In the genomic region with DNA sequence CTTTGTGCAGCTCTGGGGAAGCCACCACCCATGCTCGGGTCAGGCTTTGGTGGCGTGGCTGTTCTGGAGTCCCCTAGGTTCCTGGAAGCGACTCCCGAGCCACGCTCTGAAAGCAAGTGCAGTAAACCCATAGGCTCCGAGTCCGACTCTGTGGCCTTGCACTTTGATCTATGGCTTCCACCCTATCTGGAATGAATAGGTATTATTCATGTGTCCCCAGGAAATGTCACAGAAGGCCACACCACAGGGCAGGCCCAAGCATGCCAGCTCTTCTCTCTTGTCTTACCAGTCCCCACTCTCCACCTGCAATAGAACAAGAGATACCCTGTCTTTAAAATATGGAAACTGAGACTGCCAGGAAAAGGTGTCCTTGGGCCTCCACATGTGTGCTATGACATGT, we compare ENCODE assay signal across 23 mouse cellular contexts. TPM values are rescaled to one million over a fixed set of nuclear protein-coding genes. Genes with fewer than 3 reads are reported as not detected.
A peak's percentile ranks its signal among the peaks of the same experiment; 100 is the strongest.
DNase-seq lines count a peak whose midpoint lies in the region; ATAC-seq and TF ChIP-seq lines count a peak whose summit lies in the region.
"Had no signal": no experiment of that assay in that cellular context is flagged by ENCODE, and none has a peak within 500 bp of the region (broad histone marks: within the 10 kb centered on the region; RNA-seq: fewer than 3 reads in every experiment).

No protein-coding gene starts in this region.

- 82% methylated on average over 7 of the region's 7 CpGs for WGBS in forebrain, embryonic 12.5 days
- 88% methylated on average over 7 of the region's 7 CpGs for WGBS in forebrain, embryonic 15.5 days
- WGBS in midbrain, embryonic 10.5 days, result 81% methylated on average over 7 of the region's 7 CpGs
- WGBS in midbrain, embryonic 16.5 days, result 79% methylated on average over 7 of the region's 7 CpGs
- WGBS in intestine, postnatal 0 days, result 41% methylated on average over 7 of the region's 7 CpGs

- H3K4me3 ChIP-seq in forebrain, embryonic 12.5 days (replicated peaks), result no peak overlapping the region
- H3K4me3 ChIP-seq in forebrain, embryonic 15.5 days, result no peak overlapping the region
- no peak overlapping the region for H3K4me3 ChIP-seq in midbrain, embryonic 10.5 days
- H3K4me3 ChIP-seq in midbrain, embryonic 16.5 days (ENCODE audit: low read depth, low read length), result no peak overlapping the region
- no peak overlapping the region for H3K4me3 ChIP-seq in intestine, postnatal 0 days (ENCODE audit: low read depth, low read length)
- H3K4me3 ChIP-seq: embryonic facial prominence, embryonic 12.5 days; forebrain, embryonic 13.5 days had no signal

- ATAC-seq in forebrain, embryonic 12.5 days (ENCODE audit: low FRiP score), result no peak
- ATAC-seq in forebrain, embryonic 15.5 days (replicated peaks), result no peak
- no peak for ATAC-seq in midbrain, embryonic 16.5 days
- peak; percentile 70 for ATAC-seq in intestine, postnatal 0 days
- ATAC-seq: forebrain, embryonic 13.5 days had no signal

- no peak overlapping the region for H3K9ac ChIP-seq in forebrain, embryonic 12.5 days
- H3K9ac ChIP-seq in forebrain, embryonic 15.5 days (replicated peaks), result no peak overlapping the region
- no peak overlapping the region for H3K9ac ChIP-seq in midbrain, embryonic 16.5 days (ENCODE audit: low read depth, low read length)
- H3K9ac ChIP-seq in intestine, postnatal 0 days (ENCODE audit: low read depth, low read length), result no peak overlapping the region
- H3K9ac ChIP-seq: embryonic facial prominence, embryonic 12.5 days; forebrain, embryonic 13.5 days had no signal

- H3K36me3 ChIP-seq in forebrain, embryonic 12.5 days (replicated peaks), result no peaks in the 10 kb centered on the region
- no peaks in the 10 kb centered on the region for H3K36me3 ChIP-seq in forebrain, embryonic 15.5 days
- no peaks in the 10 kb centered on the region for H3K36me3 ChIP-seq in midbrain, embryonic 10.5 days
- no peaks in the 10 kb centered on the region for H3K36me3 ChIP-seq in midbrain, embryonic 16.5 days (ENCODE audit: control insufficient read depth, insufficient read depth, low read length)
- H3K36me3 ChIP-seq in intestine, postnatal 0 days (ENCODE audit: control insufficient read depth, insufficient read depth), result no peaks in the 10 kb centered on the region
- H3K36me3 ChIP-seq: embryonic facial prominence, embryonic 12.5 days; G1E had no signal

- H3K4me2 ChIP-seq in forebrain, embryonic 12.5 days, result no peak overlapping the region
- H3K4me2 ChIP-seq in forebrain, embryonic 15.5 days (replicated peaks), result no peak overlapping the region
- no peak overlapping the region for H3K4me2 ChIP-seq in midbrain, embryonic 16.5 days (ENCODE audit: low read length)
- H3K4me2 ChIP-seq in intestine, postnatal 0 days (replicated peaks; ENCODE audit: low read depth), result no peak overlapping the region
- H3K4me2 ChIP-seq: embryonic facial prominence, embryonic 12.5 days; forebrain, embryonic 13.5 days had no signal

- peaks cover 41% of the 10 kb centered on the region for H3K27me3 ChIP-seq in forebrain, embryonic 12.5 days
- no peaks in the 10 kb centered on the region for H3K27me3 ChIP-seq in forebrain, embryonic 15.5 days
- H3K27me3 ChIP-seq in midbrain, embryonic 10.5 days (ENCODE audit: low read depth, poor library complexity, severe bottlenecking), result peaks cover 45% of the 10 kb centered on the region
- H3K27me3 ChIP-seq in midbrain, embryonic 16.5 days (ENCODE audit: control insufficient read depth, insufficient read depth, low read depth, low read length), result 0 out of 2 replicates have a peak, but pooled peaks cover 4% of the 10 kb centered on the region
- H3K27me3 ChIP-seq in intestine, postnatal 0 days (replicated peaks; ENCODE audit: control insufficient read depth, insufficient read depth, low read length), result no peaks in the 10 kb centered on the region; the same call in 1 of the 2 replicates

- no peaks in the 10 kb centered on the region for H3K9me3 ChIP-seq in forebrain, embryonic 12.5 days
- H3K9me3 ChIP-seq in forebrain, embryonic 15.5 days, result no peaks in the 10 kb centered on the region
- no peaks in the 10 kb centered on the region for H3K9me3 ChIP-seq in midbrain, embryonic 10.5 days (replicated peaks)
- H3K9me3 ChIP-seq in midbrain, embryonic 16.5 days (replicated peaks; ENCODE audit: control insufficient read depth, low read length, poor library complexity, severe bottlenecking), result no peaks in the 10 kb centered on the region
- H3K9me3 ChIP-seq in intestine, postnatal 0 days (ENCODE audit: control insufficient read depth), result no peaks in the 10 kb centered on the region
- H3K9me3 ChIP-seq: embryonic facial prominence, embryonic 12.5 days; forebrain, embryonic 13.5 days had no signal

- TF ChIP-seq CTCF in intestine, postnatal 0 days (IDR thresholded peaks at IDR 0.05; ENCODE audit: low read depth), result no peak

- H3K27ac ChIP-seq in forebrain, embryonic 12.5 days, result peak overlapping the region; percentile 83; the same call in 1 of the 2 replicates
- H3K27ac ChIP-seq in forebrain, embryonic 15.5 days (replicated peaks), result no peak overlapping the region
- peak overlapping the region; percentile 87; the same call in 1 of the 2 replicates for H3K27ac ChIP-seq in midbrain, embryonic 10.5 days (replicated peaks)
- H3K27ac ChIP-seq in midbrain, embryonic 16.5 days (ENCODE audit: low read length), result no peak overlapping the region
- H3K27ac ChIP-seq in intestine, postnatal 0 days (ENCODE audit: low read depth, low read length), result peak overlapping the region; percentile 60
- H3K27ac ChIP-seq: embryonic facial prominence, embryonic 12.5 days; hindbrain, postnatal 0 days had no signal

- peaks cover 27% of the 10 kb centered on the region for H3K4me1 ChIP-seq in forebrain, embryonic 12.5 days
- peaks cover 25% of the 10 kb centered on the region for H3K4me1 ChIP-seq in forebrain, embryonic 15.5 days
- H3K4me1 ChIP-seq in midbrain, embryonic 10.5 days, result peaks cover 42% of the 10 kb centered on the region
- peaks cover 10% of the 10 kb centered on the region for H3K4me1 ChIP-seq in midbrain, embryonic 16.5 days (ENCODE audit: control insufficient read depth, insufficient read depth, low read length)
- H3K4me1 ChIP-seq in intestine, postnatal 0 days (replicated peaks; ENCODE audit: control insufficient read depth, insufficient read depth, low read length), result 0 out of 2 replicates have a peak, but pooled peaks cover 6% of the 10 kb centered on the region
- H3K4me1 ChIP-seq: embryonic facial prominence, embryonic 12.5 days had no signal

- DNase-seq in midbrain, embryonic 10.5 days (ENCODE audit: low spot score), result no peak
- no peak for DNase-seq in adrenal gland, postnatal 36 days
- DNase-seq: adrenal gland, adult 8-10 months; cerebellum, adult 11 months; cerebellum, adult 9-11 months; embryo, embryonic 11 days; gastrocnemius, postnatal 36 days; heart, postnatal 10 days; kidney, adult 8-10 months had no signal

RNA-seq across cellular contexts. Expression of a gene that starts 13.6 kb away (rescaled TPM):
- not detected in 2 replicates for polyA plus RNA-seq in forebrain, embryonic 12.5 days (2016; fragmentation: Nextera tagmentation; extraction: Ambion mirVana)
- not detected in 2 replicates for polyA plus RNA-seq in forebrain, embryonic 15.5 days (2015; fragmentation: Nextera tagmentation; extraction: Ambion mirVana)
- not detected in 2 replicates for polyA plus RNA-seq in midbrain, embryonic 10.5 days (2016; fragmentation: Nextera tagmentation; extraction: Ambion mirVana)
- polyA plus RNA-seq in midbrain, embryonic 16.5 days (2015; fragmentation: Nextera tagmentation; extraction: Ambion mirVana), result not detected in 2 replicates
- polyA plus RNA-seq in intestine, postnatal 0 days (2015; fragmentation: Nextera tagmentation; extraction: Ambion mirVana), result 30.9 and 32.3 TPM in 2 replicates
- total RNA-seq in adrenal gland, postnatal 36 days (2021), result not detected
- total RNA-seq: adrenal gland, adult 8-10 months; adrenal gland, postnatal 4 days; common myeloid progenitor, adult 5-6 weeks; G1E; gastrocnemius, adult 8-10 months; gastrocnemius, postnatal 36 days; heart, postnatal 10 days; hematopoietic stem cell, adult 5-6 weeks; hindbrain, postnatal 0 days had no signal
- polyA plus RNA-seq: embryonic facial prominence, embryonic 12.5 days; forebrain, embryonic 13.5 days; G1E; heart, embryonic 14.5 days; hindbrain, postnatal 0 days; intestine, embryonic 14.5 days had no signal

RNA-seq across cellular contexts. Expression of a gene that starts 48.4 kb away (rescaled TPM):
- 84.2 and 89.3 TPM in 2 replicates for polyA plus RNA-seq in forebrain, embryonic 12.5 days (2016; fragmentation: Nextera tagmentation; extraction: Ambion mirVana)
- 30.4 and 31.8 TPM in 2 replicates for polyA plus RNA-seq in forebrain, embryonic 15.5 days (2015; fragmentation: Nextera tagmentation; extraction: Ambion mirVana)
- polyA plus RNA-seq in midbrain, embryonic 10.5 days (2016; fragmentation: Nextera tagmentation; extraction: Ambion mirVana), result 108 and 110 TPM in 2 replicates
- polyA plus RNA-seq in midbrain, embryonic 16.5 days (2015; fragmentation: Nextera tagmentation; extraction: Ambion mirVana), result 13.3 and 18.0 TPM in 2 replicates
- polyA plus RNA-seq in intestine, postnatal 0 days (2015; fragmentation: Nextera tagmentation; extraction: Ambion mirVana), result 4.9 TPM in 2 replicates
- total RNA-seq in adrenal gland, postnatal 36 days (2021), result 1 to 10 TPM; 7.6 to 7.7 TPM
- polyA plus RNA-seq: G1E had no signal

Comparison
In these comparisons a context has a peak if more than half of its experiments do, and no peak if none do; other contexts are left out.
1. H3K27ac ChIP-seq: peak in forebrain, embryonic 12.5 days (single experiment), midbrain, embryonic 10.5 days (single experiment) and intestine, postnatal 0 days (single experiment); none in forebrain, embryonic 15.5 days (single experiment) and midbrain, embryonic 16.5 days (single experiment).
2. RNA of a gene that starts 13.6 kb away (polyA plus RNA-seq): 30.9 to 32.3 TPM in intestine, postnatal 0 days; not detected in forebrain, embryonic 12.5 days, not detected in forebrain, embryonic 15.5 days, not detected in midbrain, embryonic 10.5 days and not detected in midbrain, embryonic 16.5 days; every median in the first group is over 10 times any median in the second.